Comparison of ENCODE assay signal across 21 mouse cellular contexts in genomic region chr1:177030669-177031068, GRCm38 (mm10).
A peak's percentile ranks its signal among the peaks of the same experiment; 100 is the strongest.
DNase-seq lines count a peak whose midpoint lies in the region; ATAC-seq lines count a peak whose summit lies in the region.
"Had no signal": no experiment of that assay in that cellular context is flagged by ENCODE, and none has a peak within 500 bp of the region (broad histone marks: within the 10 kb centered on the region; RNA-seq: fewer than 3 reads in every experiment).

No protein-coding gene starts in this region.

- no peaks in the 10 kb centered on the region for H3K27me3 ChIP-seq in embryonic facial prominence, embryonic 11.5 days (ENCODE audit: control insufficient read depth, insufficient read depth, low read length)
- no peaks in the 10 kb centered on the region for H3K27me3 ChIP-seq in embryonic facial prominence, embryonic 10.5 days (replicated peaks; ENCODE audit: low read depth, poor library complexity, severe bottlenecking)
- no peaks in the 10 kb centered on the region for H3K27me3 ChIP-seq in kidney, embryonic 14.5 days (ENCODE audit: control insufficient read depth, insufficient read depth, low read length)
- no peaks in the 10 kb centered on the region for H3K27me3 ChIP-seq in embryonic facial prominence, embryonic 14.5 days (replicated peaks; ENCODE audit: control insufficient read depth, insufficient read depth, low read length)
- no peaks in the 10 kb centered on the region for H3K27me3 ChIP-seq in forebrain, embryonic 10.5 days (ENCODE audit: poor library complexity, severe bottlenecking)
- H3K27me3 ChIP-seq: CH12.LX; embryonic facial prominence, embryonic 12.5 days; forebrain, embryonic 13.5 days; heart, embryonic 13.5 days had no signal

- no peaks in the 10 kb centered on the region; the same call in 1 of the 2 replicates for H3K36me3 ChIP-seq in embryonic facial prominence, embryonic 11.5 days (replicated peaks; ENCODE audit: control insufficient read depth, insufficient read depth, low read depth, low read length)
- H3K36me3 ChIP-seq in embryonic facial prominence, embryonic 10.5 days (replicated peaks), result peaks cover 18% of the 10 kb centered on the region
- no peaks in the 10 kb centered on the region for H3K36me3 ChIP-seq in kidney, embryonic 14.5 days (ENCODE audit: control insufficient read depth, insufficient read depth, low read length)
- no peaks in the 10 kb centered on the region for H3K36me3 ChIP-seq in embryonic facial prominence, embryonic 14.5 days (ENCODE audit: control insufficient read depth, insufficient read depth, low read length)
- H3K36me3 ChIP-seq in forebrain, embryonic 10.5 days (replicated peaks), result peaks cover 12% of the 10 kb centered on the region
- H3K36me3 ChIP-seq: embryonic facial prominence, embryonic 12.5 days had no signal

- no peak overlapping the region for H3K4me3 ChIP-seq in embryonic facial prominence, embryonic 11.5 days (ENCODE audit: low read depth, low read length)
- H3K4me3 ChIP-seq in embryonic facial prominence, embryonic 10.5 days, result no peak overlapping the region
- no peak overlapping the region for H3K4me3 ChIP-seq in kidney, embryonic 14.5 days (ENCODE audit: low read length)
- H3K4me3 ChIP-seq in embryonic facial prominence, embryonic 14.5 days (ENCODE audit: low read depth, low read length), result no peak overlapping the region
- H3K4me3 ChIP-seq in forebrain, embryonic 10.5 days, result no peak overlapping the region
- H3K4me3 ChIP-seq: embryonic facial prominence, embryonic 12.5 days; forebrain, embryonic 13.5 days; heart, adult 2 months; heart, embryonic 13.5 days had no signal

- no peak overlapping the region for H3K27ac ChIP-seq in embryonic facial prominence, embryonic 11.5 days (replicated peaks; ENCODE audit: low read depth, low read length)
- no peak overlapping the region for H3K27ac ChIP-seq in embryonic facial prominence, embryonic 10.5 days (replicated peaks)
- no peak overlapping the region for H3K27ac ChIP-seq in kidney, embryonic 14.5 days (ENCODE audit: low read depth, low read length)
- H3K27ac ChIP-seq in embryonic facial prominence, embryonic 14.5 days (replicated peaks; ENCODE audit: low read depth, low read length), result no peak overlapping the region
- H3K27ac ChIP-seq in forebrain, embryonic 10.5 days, result no peak overlapping the region
- H3K27ac ChIP-seq: embryonic facial prominence, embryonic 12.5 days; forebrain, embryonic 13.5 days; heart, adult 2 months; heart, embryonic 13.5 days; hindbrain, embryonic 14.5 days had no signal

- no peak overlapping the region for H3K4me2 ChIP-seq in embryonic facial prominence, embryonic 11.5 days (ENCODE audit: low read depth, low read length)
- no peak overlapping the region for H3K4me2 ChIP-seq in kidney, embryonic 14.5 days (replicated peaks; ENCODE audit: low read depth, low read length)
- no peak overlapping the region for H3K4me2 ChIP-seq in embryonic facial prominence, embryonic 14.5 days (ENCODE audit: low read depth, low read length)
- H3K4me2 ChIP-seq: embryonic facial prominence, embryonic 12.5 days; forebrain, embryonic 13.5 days; heart, embryonic 13.5 days; hindbrain, embryonic 14.5 days had no signal

- 0 out of 2 replicates have a peak, but pooled peaks have one; percentile 41 for ATAC-seq in embryonic facial prominence, embryonic 11.5 days (replicated peaks; ENCODE audit: insufficient number of reproducible peaks, low FRiP score, low TSS enrichment, low read depth)
- ATAC-seq in kidney, embryonic 14.5 days (ENCODE audit: low FRiP score, low TSS enrichment), result 0 out of 2 replicates have a peak, but pooled peaks have one; percentile 46
- ATAC-seq in embryonic facial prominence, embryonic 14.5 days (ENCODE audit: low read depth), result 0 out of 2 replicates have a peak, but pooled peaks have one; percentile 35
- ATAC-seq: forebrain, embryonic 13.5 days; forebrain, postnatal 0 days; intestine, embryonic 16.5 days had no signal

- no peak overlapping the region for H3K9ac ChIP-seq in embryonic facial prominence, embryonic 11.5 days (replicated peaks; ENCODE audit: low read length)
- no peak overlapping the region for H3K9ac ChIP-seq in kidney, embryonic 14.5 days (ENCODE audit: low read depth, low read length)
- no peak overlapping the region for H3K9ac ChIP-seq in embryonic facial prominence, embryonic 14.5 days (ENCODE audit: low read depth, low read length)
- H3K9ac ChIP-seq: embryonic facial prominence, embryonic 12.5 days; forebrain, embryonic 13.5 days; forebrain, postnatal 0 days; heart, embryonic 13.5 days; hindbrain, embryonic 14.5 days had no signal

- DNase-seq in embryonic facial prominence, embryonic 11.5 days (ENCODE audit: low spot score), result peak; percentile 20
- no peak for DNase-seq in embryonic facial prominence, embryonic 10.5 days (ENCODE audit: low spot score)
- DNase-seq in kidney, postnatal 4 days, result no peak
- DNase-seq in 3T3-L1 (ENCODE audit: low read depth, low spot score), result peak; percentile 38
- peak; percentile 37 for DNase-seq in embryonic facial prominence, embryonic 14.5 days (ENCODE audit: low spot score)
- no peak for DNase-seq in forebrain, embryonic 10.5 days (ENCODE audit: extremely low spot score, low spot score)
- no peak for DNase-seq in Muller cell, postnatal 12 days (ENCODE audit: inconsistent ontology term)
- DNase-seq: adrenal gland, postnatal 25 days; cerebellum, adult 18-20 months; cerebellum, postnatal 10 days; forebrain, postnatal 0 days; gastrocnemius, postnatal 14 days; heart, adult 2 months; heart, postnatal 14 days had no signal

- WGBS in embryonic facial prominence, embryonic 11.5 days, result 57% methylated on average over 3 of the region's 3 CpGs
- WGBS in embryonic facial prominence, embryonic 10.5 days, result 67% methylated on average over 3 of the region's 3 CpGs
- 45% methylated on average over 3 of the region's 3 CpGs for WGBS in kidney, embryonic 14.5 days
- 42% methylated on average over 3 of the region's 3 CpGs for WGBS in embryonic facial prominence, embryonic 14.5 days
- 83% methylated on average over 3 of the region's 3 CpGs for WGBS in forebrain, embryonic 10.5 days

- no peaks in the 10 kb centered on the region for H3K4me1 ChIP-seq in embryonic facial prominence, embryonic 11.5 days (ENCODE audit: control insufficient read depth, insufficient read depth, low read length)
- H3K4me1 ChIP-seq in embryonic facial prominence, embryonic 10.5 days, result no peaks in the 10 kb centered on the region
- no peaks in the 10 kb centered on the region for H3K4me1 ChIP-seq in kidney, embryonic 14.5 days (ENCODE audit: control insufficient read depth, insufficient read depth, low read length)
- no peaks in the 10 kb centered on the region for H3K4me1 ChIP-seq in embryonic facial prominence, embryonic 14.5 days (ENCODE audit: control insufficient read depth, insufficient read depth, low read length)
- peaks cover 5% of the 10 kb centered on the region; the same call in 1 of the 2 replicates for H3K4me1 ChIP-seq in forebrain, embryonic 10.5 days

- no peaks in the 10 kb centered on the region for H3K9me3 ChIP-seq in embryonic facial prominence, embryonic 11.5 days (replicated peaks; ENCODE audit: control insufficient read depth, low read length)
- no peaks in the 10 kb centered on the region for H3K9me3 ChIP-seq in embryonic facial prominence, embryonic 10.5 days
- no peaks in the 10 kb centered on the region for H3K9me3 ChIP-seq in kidney, embryonic 14.5 days (ENCODE audit: control insufficient read depth, low read length)
- H3K9me3 ChIP-seq in embryonic facial prominence, embryonic 14.5 days (ENCODE audit: control insufficient read depth, low read length), result no peaks in the 10 kb centered on the region
- H3K9me3 ChIP-seq in forebrain, embryonic 10.5 days, result no peaks in the 10 kb centered on the region
- H3K9me3 ChIP-seq: embryonic facial prominence, embryonic 12.5 days; forebrain, embryonic 13.5 days; heart, embryonic 13.5 days had no signal

Comparison
In these comparisons a context has a peak if more than half of its experiments do, and no peak if none do; other contexts are left out.
1. DNase-seq: peak in embryonic facial prominence, embryonic 11.5 days (single experiment), 3T3-L1 (single experiment) and embryonic facial prominence, embryonic 14.5 days (single experiment); none in embryonic facial prominence, embryonic 10.5 days (single experiment), kidney, postnatal 4 days (0 of 2), forebrain, embryonic 10.5 days (single experiment) and Muller cell, postnatal 12 days (single experiment).
2. Peak in every context shown above with its lines, with median percentiles within 50 percentile points of each other: ATAC-seq.